Mouse (Mus musculus) ES-E14 (cell line): Measurements from ENCODE around the gene Lamp1.

Experiments
- CHD2 ChIP-seq: IDR thresholded peaks from 2 replicates; pipeline ENCODE4 v1.6.1; 2014; ENCODE audit warnings: mild to moderate bottlenecking, low read depth, low read length, inconsistent platforms
- HCFC1 ChIP-seq: IDR thresholded peaks from 2 replicates; pipeline ENCODE4 v1.6.1; 2012; ENCODE audit warnings: low read length, inconsistent platforms, borderline replicate concordance; ENCODE audit not compliant: insufficient read depth
- MAFK ChIP-seq: IDR thresholded peaks from 2 replicates; pipeline ENCODE4 v1.6.1; 2014; ENCODE audit warnings: mild to moderate bottlenecking, low read depth, low read length, inconsistent platforms; ENCODE audit not compliant: insufficient read depth
- ZC3H11A ChIP-seq: IDR thresholded peaks from 2 replicates; pipeline ENCODE4 v1.6.1; 2012; ENCODE audit warnings: low read depth, mild to moderate bottlenecking, inconsistent platforms, low read length, borderline replicate concordance
- ZNF384 ChIP-seq: IDR thresholded peaks from 2 replicates; pipeline ENCODE4 v1.6.1; 2012; ENCODE audit warnings: low read depth, low read length, inconsistent platforms

DNA sequence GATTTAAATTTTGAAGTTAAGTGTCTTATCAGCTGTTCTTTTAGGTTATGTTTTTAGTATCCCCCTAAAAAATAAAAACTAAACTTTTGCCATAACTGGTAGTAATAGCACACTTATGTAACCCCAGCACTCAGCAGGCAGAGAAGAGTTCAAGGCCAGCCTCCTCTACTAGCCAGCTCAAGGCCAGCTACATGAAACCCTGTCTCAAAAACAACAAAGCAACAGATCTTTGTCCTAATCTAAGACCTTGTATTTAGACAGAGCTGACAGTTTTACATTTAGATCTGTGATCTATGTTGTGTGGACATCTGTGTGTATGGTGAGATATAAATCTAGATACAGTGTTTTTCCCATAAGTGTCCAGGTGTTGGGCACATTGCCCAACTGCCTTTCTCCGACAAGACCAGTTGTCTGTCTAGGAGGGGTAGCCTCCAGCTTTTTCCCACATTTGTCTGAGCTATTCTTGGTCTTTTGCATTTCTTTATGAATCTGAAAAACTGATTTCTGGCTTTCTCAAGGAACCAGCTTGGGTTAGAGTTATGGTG is 49.5 kb upstream of the Lamp1 start:
- TF ChIP-seq ZC3H11A (no peak), MAFK (no peak), HCFC1 (no peak), CHD2 (no peak), ZNF384 (no peak)
